Mouse (Mus musculus): Measurements from ENCODE around the gene Mthfd1.

The Mthfd1 gene

DNA sequence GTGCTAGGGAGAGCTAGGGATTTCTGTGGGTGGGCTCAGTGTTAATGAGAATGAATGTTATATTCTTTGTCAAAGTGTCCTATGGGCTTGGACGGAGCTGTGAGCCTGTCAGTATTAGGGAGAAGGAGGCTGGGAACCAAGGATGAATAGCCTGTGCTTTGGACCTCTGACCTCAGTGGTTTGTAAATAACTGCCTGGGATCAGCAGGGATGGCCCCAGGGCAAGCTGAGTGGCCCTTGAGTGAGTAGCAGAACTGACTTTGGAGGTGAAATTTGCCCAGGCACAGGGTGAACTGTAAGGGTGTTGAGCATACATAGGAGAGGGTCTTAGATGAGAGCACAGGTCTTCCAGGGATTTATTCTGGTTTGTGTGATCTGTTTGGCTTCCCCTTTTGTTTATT lies 8.8 kb downstream of the Mthfd1 start:
- no peak for DNase-seq (ENCODE audit: low read depth, low spot score)

DNA sequence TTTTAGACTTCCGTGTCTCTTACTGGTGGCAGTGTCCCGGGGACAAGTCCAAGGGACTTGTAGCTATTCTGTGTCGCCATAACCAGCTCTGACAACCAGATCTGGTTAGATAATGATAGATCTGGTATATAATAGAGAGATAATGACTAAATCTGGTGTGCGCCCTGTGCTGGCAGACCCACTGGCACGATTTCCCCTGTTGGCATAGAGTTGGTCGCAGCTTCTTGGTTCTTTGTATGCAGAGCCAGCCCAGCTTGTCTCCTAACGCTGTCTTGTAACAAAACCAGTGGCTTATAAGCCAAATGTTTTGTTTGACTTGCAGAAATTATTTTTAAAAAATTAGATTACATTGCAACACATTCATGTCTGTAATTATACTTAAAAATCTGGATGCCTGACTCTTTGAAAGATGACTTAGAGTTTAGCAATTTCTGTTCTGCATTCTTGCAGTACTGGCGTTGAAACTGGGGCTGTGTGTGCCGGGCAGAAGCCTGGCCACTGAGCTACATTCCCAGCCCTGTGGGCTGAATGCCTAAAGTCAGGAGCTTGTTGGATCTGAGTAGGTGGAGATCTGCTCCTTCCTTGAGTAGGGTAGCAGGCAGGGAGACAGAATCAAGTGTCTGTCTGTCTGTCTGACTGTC lies 9.3 kb downstream of the Mthfd1 start:
- DNase-seq (ENCODE audit: low read depth, low spot score): no peak

DNA sequence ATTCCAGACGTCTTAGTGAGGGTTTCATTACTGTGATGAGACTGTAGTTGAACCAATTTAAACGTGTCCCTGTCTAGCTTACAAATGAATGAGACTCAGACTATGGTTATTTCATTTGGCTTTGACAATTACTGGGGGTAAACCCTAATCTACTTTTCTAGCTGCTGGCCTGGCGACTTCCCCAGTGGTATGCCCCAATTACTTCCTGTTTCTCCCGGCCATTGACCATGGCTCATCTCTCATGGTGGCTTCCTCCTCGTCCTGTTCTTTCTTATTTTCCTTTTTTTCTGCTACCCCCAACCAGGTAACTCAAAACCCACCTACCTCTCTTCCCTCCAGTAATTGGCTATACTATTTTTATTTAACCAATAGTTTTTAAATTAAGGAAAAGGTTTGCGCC lies 9.9 kb downstream of the Mthfd1 start:
- DNase-seq (ENCODE audit: low read depth, low spot score): no peak

- peak; percentile 88 for DNase-seq (ENCODE audit: low read depth, low spot score)
Observed at GRCm38 (mm10) chr12:76266875-76267274, 11.8 kb downstream of the Mthfd1 start.

DNA sequence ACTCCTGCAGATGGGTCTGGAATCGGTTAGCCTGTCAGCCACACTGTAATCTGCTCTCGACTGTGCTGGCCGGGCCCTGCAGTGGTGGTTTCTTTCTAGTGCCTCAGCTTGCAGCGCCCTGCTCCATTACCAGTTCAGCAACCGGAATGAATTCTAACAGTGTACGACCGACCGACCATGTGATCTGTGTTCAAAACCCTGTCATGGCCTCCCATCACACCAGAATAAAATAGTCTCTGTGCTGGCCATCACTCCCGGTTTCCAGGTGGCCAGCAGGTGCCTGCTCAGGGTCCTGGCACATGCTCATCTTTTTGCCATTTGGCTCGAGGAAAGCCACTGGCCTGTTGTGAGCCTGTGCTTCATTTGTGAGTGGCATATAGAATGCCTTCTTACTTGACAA lies 13.6 kb downstream of the Mthfd1 start:
- DNase-seq (ENCODE audit: low read depth, low spot score): no peak

DNA sequence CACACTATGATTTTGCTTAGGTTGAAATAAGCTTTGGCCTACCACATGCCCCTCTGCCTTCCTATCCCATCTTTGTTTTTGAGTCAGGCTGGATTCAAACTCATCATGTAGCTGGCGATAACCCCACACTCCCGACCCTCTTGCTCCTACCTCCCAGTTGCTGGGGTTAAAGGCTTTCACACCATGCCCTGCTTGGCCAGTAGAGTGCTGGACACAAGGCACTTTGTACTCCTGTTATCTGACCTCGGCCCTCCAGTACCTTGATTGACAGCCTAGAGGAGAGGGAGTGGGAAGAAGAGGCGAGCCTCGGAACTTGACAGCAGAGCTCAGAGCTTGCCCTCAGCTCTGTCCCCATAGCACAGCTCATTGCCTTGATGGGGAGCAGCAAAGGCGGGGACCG lies 14.1 kb downstream of the Mthfd1 start:
- DNase-seq (ENCODE audit: low read depth, low spot score): no peak

DNA sequence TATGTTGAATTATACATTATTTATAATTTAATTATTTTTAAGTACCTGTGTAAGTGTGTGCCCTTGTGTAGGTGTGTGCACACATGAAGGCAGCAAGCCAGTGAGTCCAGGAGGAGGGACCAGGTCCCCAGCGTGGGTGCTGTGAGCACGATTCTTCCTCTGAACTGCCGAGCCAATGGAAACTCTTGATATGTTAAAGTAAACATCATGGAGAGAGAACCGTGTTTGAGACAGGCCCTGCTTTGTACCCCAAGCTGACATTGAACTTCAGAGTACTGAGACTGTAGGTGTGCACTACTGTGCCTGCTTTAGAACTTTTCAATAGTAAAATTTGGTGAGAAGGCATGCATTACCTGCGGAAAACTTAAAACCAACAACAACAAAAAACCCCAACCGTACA lies 16.4 kb downstream of the Mthfd1 start:
- DNase-seq (ENCODE audit: low read depth, low spot score): no peak

GRCm38 (mm10) chr12:76272610-76273524 lies 17.8 kb downstream of the Mthfd1 start:
- no peak for DNase-seq (ENCODE audit: low read depth, low spot score)

DNA sequence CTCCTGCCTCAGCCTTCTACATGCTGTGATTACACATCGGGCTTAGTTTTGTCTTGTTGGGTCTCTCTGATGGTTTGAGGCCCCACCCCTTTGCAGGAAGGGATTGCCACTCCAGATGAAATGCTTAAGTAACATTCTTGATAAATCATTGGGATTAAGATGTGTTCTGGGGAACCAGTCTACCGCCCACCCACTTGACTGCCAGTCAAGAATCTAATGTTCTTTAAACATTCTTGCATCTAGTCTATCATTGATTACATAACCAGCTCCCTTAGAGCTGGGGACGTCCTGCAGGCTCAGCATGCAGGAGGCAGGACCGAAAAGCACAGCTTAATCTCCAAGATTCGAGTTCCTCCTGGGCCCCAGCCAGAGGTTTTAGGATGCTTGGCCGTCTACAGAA lies 23.1 kb downstream of the Mthfd1 start:
- DNase-seq (ENCODE audit: low read depth, low spot score): no peak

- DNase-seq (ENCODE audit: low read depth, low spot score): no peak
Observed at GRCm38 (mm10) chr12:76280556-76280955, 25.5 kb downstream of the Mthfd1 start.

- no peak for DNase-seq (ENCODE audit: low read depth, low spot score)
Observed at GRCm38 (mm10) chr12:76281111-76281660, 26.1 kb downstream of the Mthfd1 start.

- peak; percentile 50 for DNase-seq (ENCODE audit: low read depth, low spot score)
Observed at GRCm38 (mm10) chr12:76282132-76282531, 27.0 kb downstream of the Mthfd1 start.

DNA sequence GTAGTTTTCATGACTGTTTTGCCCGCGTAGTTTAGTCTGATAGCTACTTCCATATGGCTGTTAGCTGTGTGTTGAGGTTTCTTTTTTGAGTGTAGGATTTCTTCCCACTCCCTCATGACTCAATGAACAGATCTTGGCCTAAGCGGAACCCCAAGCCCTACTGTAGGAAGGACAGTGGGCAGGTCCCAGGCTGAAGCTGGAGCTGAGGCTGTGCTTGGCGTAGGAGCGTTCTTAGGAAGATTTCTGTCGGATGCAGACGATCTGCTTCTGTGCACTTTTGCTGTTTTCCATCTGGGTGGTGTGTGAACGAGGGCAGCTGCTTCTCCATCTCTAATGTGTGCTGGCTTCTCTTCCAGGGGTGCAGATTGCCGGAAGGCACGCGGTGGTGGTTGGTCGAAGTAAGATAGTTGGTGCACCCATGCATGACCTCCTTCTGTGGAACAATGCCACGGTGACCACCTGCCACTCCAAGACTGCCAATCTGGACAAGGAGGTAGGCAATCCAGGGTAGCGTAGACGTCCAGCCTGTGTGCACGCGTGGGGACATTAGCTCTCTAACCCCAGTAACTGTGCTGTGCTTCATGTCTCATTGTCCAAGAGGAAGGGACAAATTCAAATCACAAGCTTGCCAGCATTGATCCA lies 27.6 kb downstream of the Mthfd1 start:
- DNase-seq (ENCODE audit: low read depth, low spot score): no peak

DNA sequence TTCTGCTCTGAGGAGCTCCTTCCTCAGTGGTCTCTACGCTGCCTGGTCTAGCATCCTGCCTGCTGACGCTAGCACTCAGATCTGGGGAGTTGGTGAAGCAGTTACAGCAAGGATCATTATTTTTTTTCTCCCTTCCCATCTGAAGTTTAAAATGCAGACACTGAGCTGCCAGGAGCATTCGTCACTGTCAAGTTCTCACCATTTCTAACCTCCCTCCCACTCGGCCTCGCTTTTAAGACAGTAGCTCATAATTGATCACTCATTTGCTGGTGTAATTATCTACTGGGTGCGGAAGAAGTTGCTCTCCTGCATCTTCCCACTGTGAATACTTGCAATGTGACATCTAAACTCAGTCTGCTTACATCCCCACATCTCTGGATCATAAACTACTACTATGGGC lies 30.3 kb downstream of the Mthfd1 start:
- no peak for DNase-seq (ENCODE audit: low read depth, low spot score)

GRCm38 (mm10) chr12:76287986-76288385 lies 32.9 kb downstream of the Mthfd1 start:
- DNase-seq (ENCODE audit: low read depth, low spot score): no peak

DNA sequence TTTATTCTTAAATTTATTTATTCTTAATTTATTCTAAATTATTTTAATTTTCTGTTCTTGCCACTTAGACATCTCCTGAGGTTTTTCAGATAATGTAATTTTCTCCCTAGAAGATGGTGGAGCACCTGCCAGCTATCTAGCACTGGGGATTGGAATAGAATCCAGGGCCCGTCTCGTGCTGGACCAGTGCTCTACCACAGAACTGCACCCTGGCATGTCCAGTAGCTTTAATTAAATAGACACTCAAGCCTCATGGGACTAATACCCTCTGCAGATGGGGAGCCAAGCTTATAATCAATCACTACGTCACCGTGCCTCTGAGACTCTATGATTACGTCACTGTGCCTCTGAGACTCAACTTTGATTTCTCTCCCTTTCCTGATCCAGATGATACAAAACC lies 33.4 kb downstream of the Mthfd1 start:
- DNase-seq (ENCODE audit: low read depth, low spot score): no peak

GRCm38 (mm10) chr12:76289428-76289827 lies 34.3 kb downstream of the Mthfd1 start:
- no peak for DNase-seq (ENCODE audit: low read depth, low spot score)

DNA sequence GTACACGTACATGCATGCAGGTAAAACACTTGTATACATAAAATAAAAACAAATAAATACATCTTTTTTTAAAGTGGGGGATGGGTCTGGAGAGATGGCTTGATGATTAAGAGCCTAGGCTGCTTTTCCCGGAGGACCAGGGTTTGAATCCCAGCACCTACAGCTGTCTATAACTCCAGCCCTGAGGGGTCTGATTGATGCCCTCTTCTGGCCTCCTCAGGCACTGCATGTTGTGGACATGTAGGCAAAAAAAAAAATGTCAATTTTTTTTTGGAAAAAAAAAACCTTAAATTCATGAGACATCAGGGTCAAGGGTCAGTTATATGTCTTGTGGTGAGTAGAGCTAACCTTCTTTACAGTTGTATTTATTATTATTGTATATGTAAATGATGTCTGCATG lies 35.2 kb downstream of the Mthfd1 start:
- DNase-seq (ENCODE audit: low read depth, low spot score): peak; percentile 56

GRCm38 (mm10) chr12:76293192-76293591 lies 38.1 kb downstream of the Mthfd1 start:
- peak; percentile 71 for DNase-seq (ENCODE audit: low read depth, low spot score)

DNA sequence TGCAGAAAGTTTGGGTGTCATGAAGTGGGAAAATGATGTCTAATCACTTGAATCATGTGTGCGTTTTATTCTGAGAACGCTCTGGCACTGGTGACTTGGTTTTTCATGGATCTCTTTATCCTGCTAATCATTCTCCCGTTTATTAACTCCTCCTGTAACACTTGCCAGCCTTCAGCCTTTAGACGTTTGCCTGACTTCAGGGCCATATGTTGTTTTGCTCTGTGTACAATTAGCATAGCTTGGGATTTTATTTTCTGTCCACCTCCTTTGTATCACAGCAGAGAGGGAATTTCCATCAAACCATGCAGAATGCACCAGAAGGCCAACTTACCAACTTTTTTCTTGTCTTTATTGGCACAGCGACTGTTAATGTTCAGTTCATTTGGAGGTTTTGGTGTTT lies 42.7 kb downstream of the Mthfd1 start:
- DNase-seq (ENCODE audit: low read depth, low spot score): no peak

- no peak for DNase-seq (ENCODE audit: low read depth, low spot score)
Observed at GRCm38 (mm10) chr12:76299361-76299906, 44.3 kb downstream of the Mthfd1 start.

DNA sequence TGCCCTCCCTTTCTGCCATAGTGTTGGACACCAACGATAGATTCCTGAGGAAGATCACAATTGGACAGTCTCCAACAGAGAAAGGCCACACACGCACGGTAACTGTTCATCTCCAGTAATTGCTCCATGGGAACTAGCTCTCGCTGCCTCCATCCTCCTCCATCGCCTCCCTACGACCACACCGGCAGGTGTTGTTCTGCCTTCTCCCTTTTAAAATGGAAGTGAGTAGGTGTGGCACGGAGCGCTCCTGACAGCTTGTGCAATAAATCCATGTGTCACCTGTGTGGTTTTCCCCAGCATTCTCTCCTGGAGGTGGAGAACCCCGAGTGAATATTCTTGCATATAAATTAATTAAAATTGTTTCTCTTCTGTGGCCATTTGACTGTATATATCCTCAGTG lies 45.3 kb downstream of the Mthfd1 start:
- DNase-seq (ENCODE audit: low read depth, low spot score): no peak

Measured in R1 (cell line).